Mouse (Mus musculus) stomach, adult 2 months (tissue): ENCODE measurements around the gene Nwd2. TPM values are rescaled to one million over a fixed set of nuclear protein-coding genes. Genes with fewer than 3 reads are reported as not detected.

Source experiments
- polyA plus RNA-seq: library from polyadenylated mRNA; depleted of rRNA; stranded (reverse); fragments of >200 nt; gene quantifications from 2 replicates; pipeline ENCODE4 v1.2.3, GENCODE M21; 2012; rRNA removed

Nwd2 gene
- not detected in 2 replicates for polyA plus RNA-seq

DNA sequence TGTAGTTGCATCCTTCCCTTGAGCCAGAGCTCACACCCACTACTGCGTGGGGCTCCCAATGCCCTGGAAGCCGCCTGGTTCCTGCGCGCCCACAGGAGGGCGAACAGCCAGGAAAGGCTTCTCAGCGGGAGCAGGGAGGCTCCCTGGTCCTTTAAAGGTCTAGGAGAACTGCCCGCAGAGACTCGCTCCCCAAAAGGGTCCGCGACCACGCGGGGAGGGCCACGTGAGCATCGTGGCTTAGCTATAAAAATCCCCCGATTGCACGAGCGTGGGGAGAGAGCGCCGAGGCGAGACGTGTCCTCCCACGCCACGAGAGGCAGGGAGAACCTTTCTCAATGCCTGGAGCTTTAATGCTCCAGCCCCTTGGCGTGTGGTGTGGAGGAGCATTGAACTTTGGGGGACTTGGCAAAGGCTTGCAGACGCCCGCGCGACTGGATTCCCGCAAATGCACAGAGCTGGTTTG, at the start of gene Nwd2:
Gene Nwd2, plus strand, starts transcription at position 33 of the 463 bp plus-strand sequence.

DNA sequence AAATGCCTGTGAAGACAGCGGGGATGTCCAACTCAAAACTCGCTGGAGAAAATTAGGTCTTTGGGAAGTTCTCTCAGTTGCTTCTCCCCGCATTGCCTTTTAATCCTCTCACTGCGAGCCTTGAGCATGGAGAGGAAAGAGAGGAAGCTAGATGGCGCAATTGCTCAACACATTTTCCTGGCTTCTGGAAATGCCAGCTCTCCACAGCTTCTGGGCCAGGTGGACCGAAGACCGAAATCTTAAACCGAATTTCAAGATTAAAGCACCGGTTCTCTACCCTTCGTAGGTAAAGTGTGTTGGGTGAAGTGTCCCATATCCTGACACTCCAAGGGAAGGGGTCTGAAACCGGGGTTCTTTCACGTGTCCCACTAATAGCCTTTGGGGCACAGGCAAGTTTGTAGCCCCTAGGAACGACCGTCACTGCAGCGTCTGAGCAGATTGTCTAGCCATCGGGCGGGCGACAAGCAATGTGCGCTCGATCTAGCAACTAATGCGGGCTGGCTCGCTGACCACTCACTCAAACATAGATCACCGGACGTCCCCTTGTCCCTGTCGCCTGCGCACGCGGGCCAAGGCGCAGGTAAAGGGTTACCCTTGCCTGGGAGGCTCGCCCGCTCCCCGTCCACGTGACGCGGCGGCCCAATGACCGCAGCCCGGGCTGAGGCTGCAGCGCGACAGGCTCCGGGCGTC, 163.1 kb downstream of the Nwd2 start, which contains the start of gene 0610040J01Rik:
Gene 0610040J01Rik, plus strand, starts transcription at position 545 of the 690 bp plus-strand sequence.

Other genes with a start within 250 kb of the Nwd2 start
- 52.6 and 60.5 TPM in 2 replicates for gene 0610040J01Rik, start 163.3 kb downstream of the Nwd2 start, polyA plus RNA-seq